Mouse (Mus musculus) thymus, adult 2 months (tissue): ENCODE data around the gene Alyref2. TPM values are rescaled to one million over a fixed set of nuclear protein-coding genes. Genes with fewer than 3 reads are reported as not detected.
A peak's percentile ranks its signal among the peaks of the same experiment; 100 is the strongest.
"Not testable (repeated sequence)": the region's sequence is repeated elsewhere in the genome, so short reads cannot be mapped to it uniquely, and the experiment has no call there.

Source experiments
- DNase-seq: peaks from one replicate; pipeline ENCODE4 v3.0.0; 2021
- H3K27ac ChIP-seq: fragments of 200-500 bp; 2 replicates; pipeline ENCODE4 v1.5.1; 2012; ENCODE audit warnings: low read length, control low read depth; ENCODE audit not compliant: control insufficient read depth, insufficient read depth
- H3K27me3 ChIP-seq: fragments of 200-500 bp; 2 replicates; pipeline ENCODE4 v1.6.1; 2012; ENCODE audit warnings: mild to moderate bottlenecking, low read length, moderate library complexity, mixed read lengths; ENCODE audit not compliant: control insufficient read depth, insufficient read depth
- H3K36me3 ChIP-seq: fragments of 200-500 bp; 2 replicates; pipeline ENCODE4 v1.6.1; 2012; ENCODE audit warnings: mild to moderate bottlenecking, low read length, moderate library complexity; ENCODE audit not compliant: control insufficient read depth, insufficient read depth
- H3K4me1 ChIP-seq: fragments of 200-500 bp; replicated peaks from 2 replicates; pipeline ENCODE4 v1.6.1; 2012; ENCODE audit warnings: low read length; ENCODE audit not compliant: control insufficient read depth, insufficient read depth
- H3K4me3 ChIP-seq: fragments of 200-500 bp; 2 replicates; pipeline ENCODE4 v1.5.1; 2012; ENCODE audit warnings: mild to moderate bottlenecking, low read length, control low read depth, moderate library complexity; ENCODE audit not compliant: control insufficient read depth, insufficient read depth
- CTCF ChIP-seq: fragments of 200-500 bp; IDR thresholded peaks from 2 replicates; pipeline ENCODE4 v1.5.1; 2012; ENCODE audit warnings: mild to moderate bottlenecking, control low read depth, low read length, moderate library complexity, borderline replicate concordance; ENCODE audit not compliant: control insufficient read depth, poor library complexity, insufficient read depth; ENCODE audit errors: extremely low read depth
- POLR2A ChIP-seq: fragments of 200-500 bp; IDR thresholded peaks from 2 replicates; pipeline ENCODE4 v1.6.1; 2012; ENCODE audit warnings: mild to moderate bottlenecking, low read length, control low read depth, moderate library complexity; ENCODE audit not compliant: control insufficient read depth, poor library complexity, insufficient read depth; ENCODE audit errors: extremely low read depth
- WGBS: fragments of 180-500 bp; shearing (Covaris S2); methylation state at CpG from one replicate; pipeline ENCODE4 v1.1.7; 2018; 5-methylcytosine and 5-hydroxymethylcytosine counted together
- polyA plus RNA-seq: library from polyadenylated mRNA; depleted of rRNA; stranded (reverse); fragments of >200 nt; gene quantifications from 2 replicates; pipeline ENCODE4 v1.2.3, GENCODE M21; 2012

The Alyref2 gene
- polyA plus RNA-seq, 1 experiment = 6.6 TPM

DNA sequence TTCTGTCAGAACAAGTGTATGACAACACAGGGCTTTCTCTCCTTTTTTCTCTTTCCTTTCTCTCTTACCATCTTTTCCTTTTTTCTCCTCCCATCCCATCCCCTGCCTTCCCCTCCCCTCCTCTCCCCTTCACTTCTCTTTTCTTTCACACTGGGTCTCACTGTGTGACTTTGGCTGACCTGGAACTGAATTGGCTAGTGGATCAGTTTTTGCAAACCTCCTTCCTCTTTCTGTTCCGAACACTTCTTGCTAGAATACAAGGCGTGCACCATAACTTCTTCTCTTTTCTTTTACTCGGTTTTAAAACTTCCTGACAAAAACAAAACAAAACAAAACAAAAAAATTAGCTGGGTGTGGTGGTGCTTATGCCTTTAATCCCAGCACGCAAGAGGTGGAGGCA lies 36.7 kb upstream of the Alyref2 start:
- Histone ChIP-seq H3K27ac (no peak overlapping the region), H3K27me3 (no peaks in the 10 kb centered on the region), H3K4me1 (no peaks in the 10 kb centered on the region), H3K36me3 (no peaks in the 10 kb centered on the region), H3K4me3 (no peak overlapping the region)
- DNase-seq = no peak
- WGBS = 21% methylated on average over 4 of the region's 4 CpGs
- no peak for TF ChIP-seq POLR2A
- TF ChIP-seq CTCF = no peak

DNA sequence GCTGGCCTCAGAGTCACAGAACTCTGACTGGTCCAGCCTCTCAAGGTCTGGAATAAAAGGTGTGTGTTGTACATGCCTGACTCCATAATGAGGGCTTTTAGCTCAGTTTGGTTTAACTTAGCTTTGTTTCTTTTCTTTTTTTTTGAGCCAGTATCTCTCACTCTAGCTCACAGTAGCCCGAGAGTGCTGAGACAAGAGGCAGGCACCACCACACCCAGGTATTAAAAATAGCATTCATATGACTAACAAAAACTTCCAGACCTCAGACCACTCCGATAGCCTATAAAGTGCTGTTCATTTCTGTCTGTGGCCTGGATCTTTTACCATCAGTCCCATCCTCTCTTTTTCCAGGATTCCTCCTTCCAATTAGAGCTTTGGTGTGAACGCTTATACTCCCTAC lies 33.6 kb upstream of the Alyref2 start:
- Histone ChIP-seq H3K27ac (no peak overlapping the region), H3K4me3 (no peak overlapping the region), H3K4me1 (no peaks in the 10 kb centered on the region), H3K36me3 (no peaks in the 10 kb centered on the region), H3K27me3 (no peaks in the 10 kb centered on the region)
- WGBS = 88% methylated on average over 3 of the region's 3 CpGs
- no peak for DNase-seq
- TF ChIP-seq CTCF (no peak), POLR2A (no peak)

DNA sequence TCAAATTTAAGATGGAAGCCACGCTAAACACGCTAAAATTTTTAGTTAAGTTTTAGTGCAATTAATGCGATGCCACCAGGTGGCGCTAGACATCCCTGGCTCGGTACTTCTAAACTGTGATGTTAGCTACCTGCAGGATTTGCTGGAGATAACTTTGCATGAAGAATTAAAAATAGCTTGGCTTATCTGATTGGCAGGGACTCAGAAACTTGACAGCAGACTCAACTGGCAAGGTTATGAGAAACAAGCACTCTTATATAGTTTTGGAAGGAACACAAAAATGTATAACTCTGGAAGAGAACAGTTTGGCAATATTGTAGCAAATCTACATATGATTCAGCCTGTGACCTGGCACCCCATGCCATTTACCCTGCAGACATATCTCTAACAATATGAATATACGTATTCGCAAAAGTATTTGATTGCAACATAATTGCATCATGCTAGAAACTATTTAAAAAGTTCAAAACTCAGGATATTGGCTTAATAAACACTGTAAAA lies 32.9 kb upstream of the Alyref2 start:
- 27% methylated on average over 7 of the region's 7 CpGs for WGBS
- Histone ChIP-seq H3K27ac (no peak overlapping the region), H3K27me3 (no peaks in the 10 kb centered on the region), H3K4me1 (no peaks in the 10 kb centered on the region), H3K4me3 (no peak overlapping the region), H3K36me3 (no peaks in the 10 kb centered on the region)
- no peak for TF ChIP-seq POLR2A
- no peak for TF ChIP-seq CTCF
- DNase-seq = peak; percentile 58

DNA sequence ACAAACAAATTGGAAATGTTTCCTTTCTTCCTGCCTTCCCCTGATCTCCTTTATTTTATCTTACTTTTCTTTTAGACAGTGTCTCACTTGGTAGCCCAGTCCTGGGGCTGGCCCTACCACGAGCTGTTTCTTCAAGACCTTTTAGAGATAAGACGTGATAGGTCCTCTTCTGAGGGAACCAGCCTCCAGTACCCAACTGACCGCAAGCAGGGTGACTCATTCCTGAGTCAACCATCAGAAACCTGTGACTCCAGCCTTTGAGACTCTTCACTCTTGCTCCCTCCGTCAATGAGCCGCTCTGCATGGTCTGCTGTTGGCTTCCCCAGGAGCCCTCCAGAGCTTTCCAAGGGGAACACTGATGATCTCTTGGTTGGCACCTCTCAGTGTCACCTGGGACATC lies 32.4 kb upstream of the Alyref2 start:
- no peak for TF ChIP-seq POLR2A
- no peak for TF ChIP-seq CTCF
- DNase-seq = no peak
- Histone ChIP-seq H3K36me3 (no peaks in the 10 kb centered on the region), H3K27ac (no peak overlapping the region), H3K4me3 (no peak overlapping the region), H3K27me3 (no peaks in the 10 kb centered on the region), H3K4me1 (no peaks in the 10 kb centered on the region)
- 90% methylated on average over 5 of the region's 5 CpGs for WGBS

DNA sequence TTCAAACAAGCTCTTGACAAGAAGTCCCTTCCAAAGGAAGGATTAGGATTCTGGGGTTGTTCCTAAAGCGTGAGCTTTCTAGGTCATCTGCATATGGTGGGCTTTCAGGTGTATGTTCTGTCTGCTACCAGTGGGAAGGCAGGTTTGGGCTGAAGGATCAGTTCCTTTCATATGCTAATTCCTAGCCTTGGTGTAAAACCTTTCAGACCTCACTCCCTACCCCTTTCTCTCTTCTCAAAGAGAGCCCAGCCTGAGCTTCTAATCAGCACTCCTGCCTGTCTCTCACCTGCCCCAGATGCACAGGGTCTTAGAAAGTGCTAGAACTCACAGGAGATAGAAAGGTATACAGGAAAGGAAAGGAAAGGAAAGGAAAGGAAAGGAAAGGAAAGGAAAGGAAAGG lies 31.8 kb upstream of the Alyref2 start:
- H3K36me3 ChIP-seq = no peaks in the 10 kb centered on the region
- no peak overlapping the region for H3K27ac ChIP-seq
- 100% methylated on average over 1 of the region's 1 CpGs for WGBS
- no peak for DNase-seq
- H3K4me1 ChIP-seq = no peaks in the 10 kb centered on the region
- H3K27me3 ChIP-seq = no peaks in the 10 kb centered on the region
- no peak overlapping the region for H3K4me3 ChIP-seq
- no peak for TF ChIP-seq CTCF
- no peak for TF ChIP-seq POLR2A

DNA sequence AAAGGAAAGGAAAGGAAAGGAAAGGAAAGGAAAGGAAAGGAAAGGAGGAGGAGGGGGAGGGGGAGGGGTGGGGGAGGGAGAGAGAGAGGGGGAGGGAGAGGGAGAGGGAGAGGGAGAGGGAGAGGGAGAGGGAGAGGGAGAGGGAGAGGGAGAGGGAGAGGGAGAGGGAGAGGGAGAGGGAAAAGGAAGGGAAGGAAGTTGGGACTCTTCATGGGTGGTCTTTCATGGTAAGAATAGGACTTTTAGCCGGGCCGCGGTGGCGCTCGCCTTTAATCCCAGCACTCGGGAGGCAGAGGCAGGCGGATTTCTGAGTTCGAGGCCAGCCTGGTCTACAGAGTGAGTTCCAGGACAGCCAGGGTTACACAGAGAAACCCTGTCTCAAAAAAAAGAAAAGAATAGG lies 31.3 kb upstream of the Alyref2 start:
- not testable (repeated sequence) for H3K36me3 ChIP-seq, DNase-seq, H3K4me3 ChIP-seq, H3K4me1 ChIP-seq, H3K27me3 ChIP-seq, H3K27ac ChIP-seq
- WGBS = 94% methylated on average over 8 of the region's 8 CpGs

DNA sequence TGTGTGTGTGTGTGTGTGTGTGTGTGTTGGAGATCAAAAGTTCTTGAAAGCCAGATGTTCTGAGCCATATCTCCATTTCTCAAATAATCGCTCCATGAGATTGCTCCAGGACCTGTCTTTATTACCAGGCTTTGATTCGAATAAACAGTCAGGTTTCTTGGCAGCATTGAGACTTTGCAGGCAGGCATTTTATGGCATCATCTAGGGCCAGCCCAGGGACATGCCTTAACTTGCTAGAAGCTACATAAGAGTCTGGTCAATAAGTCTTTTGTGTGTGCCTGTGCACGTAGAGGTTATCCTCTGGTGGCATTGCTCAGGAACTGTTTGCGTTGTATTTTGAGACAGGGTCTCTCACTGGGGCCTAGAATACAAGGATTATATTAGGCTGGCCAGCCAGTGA lies 29.8 kb upstream of the Alyref2 start:
- no peak for DNase-seq
- 87% methylated on average over 4 of the region's 4 CpGs for WGBS
- Histone ChIP-seq H3K4me1 (no peaks in the 10 kb centered on the region; the same call in 1 of the 2 replicates), H3K27ac (no peak overlapping the region), H3K4me3 (no peak overlapping the region), H3K27me3 (no peaks in the 10 kb centered on the region), H3K36me3 (no peaks in the 10 kb centered on the region)
- TF ChIP-seq CTCF (no peak), POLR2A (no peak)
